Mouse (Mus musculus) cerebellum, adult 11-12 months (tissue): ENCODE measurements around the gene Tbx1.
A peak's percentile ranks its signal among the peaks of the same experiment; 100 is the strongest.

Experiments
- DNase-seq: peaks from one replicate; pipeline ENCODE4 v3.0.0; 2022

Tbx1 gene

DNA sequence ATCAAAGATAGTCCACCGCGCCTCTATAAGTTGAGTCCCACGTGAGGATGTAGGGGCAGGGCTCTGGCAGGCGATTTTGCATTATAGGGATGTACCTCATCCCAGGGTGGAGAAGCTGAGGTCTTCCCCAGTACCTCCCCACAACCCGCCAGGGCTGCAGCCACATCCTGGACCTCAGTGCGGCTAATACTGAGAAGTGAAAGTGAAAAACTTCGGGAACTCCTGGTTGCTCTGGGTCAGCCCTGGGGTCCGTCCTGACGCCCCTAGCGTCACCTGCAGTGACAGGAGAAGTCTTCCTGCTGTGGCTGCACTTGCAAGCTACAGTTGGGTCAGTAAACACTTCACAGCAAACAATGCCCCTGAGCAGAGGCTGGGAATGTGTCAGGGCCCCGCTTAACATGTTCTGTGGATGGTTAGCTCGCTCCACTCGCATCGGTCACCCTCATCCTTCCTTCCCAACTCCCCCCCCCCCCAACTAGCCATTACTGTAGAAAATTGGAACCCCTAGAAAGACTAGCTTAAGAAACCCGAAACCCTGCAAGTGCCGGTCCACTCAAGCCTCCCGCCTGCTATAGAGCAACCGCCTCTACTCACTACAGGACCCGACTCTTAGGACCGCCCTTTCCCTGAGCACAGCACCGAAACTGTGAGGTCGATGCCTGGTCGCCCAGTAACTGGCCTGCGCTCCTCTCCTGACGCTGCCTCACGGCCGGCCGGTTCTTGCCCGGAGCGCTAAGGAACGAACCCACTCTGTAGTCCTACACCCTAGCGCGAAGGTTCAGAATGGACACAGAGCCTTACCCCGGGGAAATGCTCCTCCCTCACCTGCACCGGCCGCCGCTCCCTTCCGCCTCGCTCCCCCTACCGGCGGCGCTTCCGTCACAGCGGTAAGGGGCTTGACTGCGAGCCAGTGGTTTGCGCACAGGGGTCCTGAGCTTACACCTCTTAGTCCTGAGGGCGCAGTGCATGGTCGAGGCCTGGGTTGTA, at the start of gene Tbx1:
Gene Tbx1, minus strand, starts transcription at position 868 of the 987 bp plus-strand sequence.
- no peak for DNase-seq

DNA sequence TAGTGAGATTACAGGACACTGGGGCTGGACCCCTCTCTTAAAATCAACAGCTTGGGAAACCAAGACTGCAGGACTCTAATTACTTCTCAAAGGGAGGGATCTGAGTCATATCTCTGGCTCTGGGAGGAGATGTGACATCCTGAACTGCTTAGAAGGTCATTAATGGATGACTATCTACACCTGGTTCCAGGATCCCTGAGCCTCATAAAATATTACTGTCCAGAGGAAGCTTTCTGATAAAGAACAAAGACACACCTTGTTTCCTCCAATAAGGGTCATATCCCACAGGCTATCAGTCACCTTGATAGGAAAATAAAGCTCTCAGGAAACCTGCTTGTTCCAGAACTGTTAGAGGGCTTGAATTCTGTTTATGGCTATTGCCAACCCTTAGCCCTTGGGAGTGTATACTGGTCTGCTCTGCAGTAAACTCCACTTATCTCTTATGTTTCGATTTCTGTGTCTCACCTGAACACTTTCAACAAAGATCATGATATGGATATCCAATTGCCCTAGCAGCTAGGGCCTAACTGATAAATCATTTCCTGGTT, 49.0 kb upstream of the Tbx1 start:
- no peak for DNase-seq

DNA sequence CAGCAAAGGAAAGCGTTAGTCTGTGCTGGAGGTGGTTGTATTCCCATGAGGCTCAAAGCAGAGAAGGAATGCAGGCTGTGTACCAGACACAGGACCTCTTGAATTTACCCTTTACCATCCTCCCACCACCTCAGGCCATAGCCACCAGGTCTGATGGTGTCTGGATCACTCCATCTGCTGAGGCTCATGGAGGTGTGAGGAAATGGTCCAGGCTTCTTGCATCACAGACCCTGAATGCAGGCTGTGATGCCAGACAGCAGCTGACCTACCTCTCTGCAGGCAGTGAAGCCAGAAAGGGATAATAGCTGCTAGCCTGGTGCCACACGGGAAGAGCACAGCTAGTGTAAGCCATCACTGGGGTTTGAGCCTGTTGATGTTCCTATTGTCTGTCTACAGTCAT, 47.9 kb upstream of the Tbx1 start:
- no peak for DNase-seq

DNA sequence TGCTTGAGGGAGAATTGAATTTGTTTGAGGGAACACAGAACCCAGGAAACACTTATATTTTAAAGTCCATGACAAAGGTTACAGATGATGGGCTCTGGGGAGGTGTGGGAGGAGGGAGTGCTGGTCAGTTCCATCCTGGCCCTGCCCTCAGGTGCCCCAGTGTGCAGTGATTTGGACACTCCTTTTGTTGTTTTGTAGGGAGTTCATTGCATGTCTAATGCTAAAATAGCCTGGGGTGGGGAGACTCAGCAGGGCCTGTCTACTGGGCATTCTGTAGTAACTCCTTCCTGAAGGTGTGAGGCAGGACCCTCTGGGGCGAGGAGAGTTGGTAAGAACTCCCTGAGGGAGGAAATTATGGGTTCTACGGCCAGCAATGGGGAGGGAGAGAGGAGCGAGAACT, 46.3 kb upstream of the Tbx1 start:
- no peak for DNase-seq

DNA sequence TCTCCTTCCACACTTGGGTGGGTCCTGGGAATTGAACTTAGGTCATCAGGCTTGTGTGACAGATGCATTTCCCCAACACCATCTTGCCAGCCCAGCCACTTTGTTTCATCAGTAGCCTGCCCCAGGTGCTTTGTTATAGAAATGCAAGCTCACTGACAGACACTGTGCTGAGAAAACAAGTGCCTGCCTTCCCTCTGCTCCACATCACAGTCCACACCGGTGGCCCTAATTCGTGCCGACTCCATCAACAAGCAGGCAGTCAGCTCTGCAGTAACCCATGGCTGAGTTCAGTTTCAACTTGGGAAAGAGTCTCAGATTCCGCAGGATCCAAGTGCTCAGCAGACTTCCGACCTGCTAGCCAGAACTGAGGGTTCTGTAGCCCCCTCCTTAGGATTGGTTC, 45.9 kb upstream of the Tbx1 start:
- no peak for DNase-seq

DNA sequence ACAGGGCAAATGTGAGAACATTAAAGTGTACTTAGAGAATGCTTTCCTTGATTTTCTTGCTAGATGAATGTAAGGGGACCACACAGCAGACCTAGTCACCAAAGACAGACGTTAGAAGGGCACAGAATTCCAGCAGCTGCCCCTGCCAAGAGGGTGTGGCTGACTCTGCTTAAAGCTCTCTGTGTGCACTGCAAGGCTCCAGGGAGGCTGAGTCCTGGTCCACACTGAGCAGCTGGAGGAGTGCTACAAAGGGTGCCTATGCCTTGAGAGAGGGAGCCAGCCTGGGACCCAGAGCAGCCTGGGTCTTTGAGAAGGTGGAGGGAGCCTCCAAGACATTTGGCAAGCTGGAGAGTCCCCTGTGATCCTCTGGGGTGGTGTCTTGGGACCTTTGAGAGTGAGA, 42.9 kb upstream of the Tbx1 start:
- DNase-seq, result no peak

DNA sequence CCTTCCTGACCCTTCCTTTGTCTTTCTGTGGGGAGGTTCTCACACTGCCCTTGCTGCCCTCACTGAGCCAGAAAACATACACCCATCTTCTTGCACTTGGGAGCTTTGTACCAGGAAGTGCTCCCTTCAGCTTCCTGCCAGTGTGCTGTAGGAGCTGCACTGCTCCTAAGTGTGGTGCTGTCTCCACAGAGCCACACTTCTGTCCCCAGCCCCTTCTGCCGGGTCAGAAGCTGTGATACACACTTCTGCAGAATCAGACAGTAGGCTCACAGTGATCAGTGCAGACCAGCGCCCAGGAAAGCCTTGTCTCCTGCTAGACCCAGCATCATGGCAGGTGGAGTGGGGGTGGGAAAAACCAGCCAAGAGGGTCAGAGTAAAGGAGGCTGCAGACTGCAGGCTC, 42.3 kb upstream of the Tbx1 start:
- DNase-seq, result no peak

DNA sequence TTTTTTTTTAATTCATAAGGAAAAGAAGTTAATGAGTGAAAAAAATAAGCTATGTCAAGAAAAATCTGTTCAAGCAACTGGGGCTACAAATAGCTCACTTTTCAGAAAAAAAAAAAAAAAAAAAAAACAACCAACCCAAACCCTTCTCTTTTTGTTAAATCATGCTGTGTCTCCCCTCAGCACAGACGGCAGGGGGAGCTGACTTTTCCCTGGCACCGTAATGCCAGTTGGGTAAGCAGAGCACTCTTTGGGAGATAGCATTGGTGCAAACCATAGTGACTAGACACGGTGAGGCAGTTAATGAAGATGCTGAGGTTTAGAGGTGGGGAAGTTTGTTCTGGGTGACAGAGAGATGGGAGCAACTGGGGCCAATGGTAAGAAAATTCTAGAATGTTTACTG, 41.6 kb upstream of the Tbx1 start:
- no peak for DNase-seq

DNA sequence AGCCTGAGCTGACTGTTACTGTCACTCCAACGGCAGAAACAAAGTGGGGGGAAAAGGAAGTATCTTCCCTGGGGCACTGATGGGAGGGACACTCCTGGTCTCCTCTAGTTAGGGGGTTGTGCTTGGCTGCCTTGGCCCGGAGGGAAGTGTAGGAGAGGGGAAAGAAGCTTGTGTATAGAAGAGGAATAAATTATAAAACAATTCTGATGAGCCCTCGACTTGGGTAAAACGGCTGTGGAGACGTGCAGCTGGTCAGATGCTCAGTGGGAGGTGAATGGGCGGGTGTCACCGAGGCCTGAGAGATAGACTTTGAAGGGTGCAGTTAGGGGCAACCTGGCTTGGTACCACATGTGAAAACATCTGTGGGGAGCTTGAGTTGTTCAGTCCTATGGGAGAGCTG, 40.7 kb upstream of the Tbx1 start:
- no peak for DNase-seq

DNA sequence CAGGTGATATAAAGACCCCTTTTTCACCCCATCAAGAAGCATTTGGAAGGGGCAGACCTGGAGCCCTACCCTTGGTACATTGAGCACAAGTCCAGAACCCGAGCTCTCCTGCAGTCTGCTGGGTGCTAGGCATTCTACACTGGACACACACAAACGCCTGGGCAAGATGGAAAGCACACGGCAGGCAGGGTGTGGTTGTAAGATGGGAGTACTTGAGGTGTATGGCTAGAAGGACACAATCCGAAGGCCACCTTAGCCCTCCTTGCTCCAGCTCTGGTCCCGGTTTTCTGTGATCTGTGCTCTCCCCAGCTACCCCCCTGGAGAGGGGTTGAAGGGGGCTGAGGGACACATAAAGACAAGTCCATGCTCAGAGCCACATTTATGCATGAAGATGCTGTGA, 39.8 kb upstream of the Tbx1 start:
- DNase-seq, result no peak

DNA sequence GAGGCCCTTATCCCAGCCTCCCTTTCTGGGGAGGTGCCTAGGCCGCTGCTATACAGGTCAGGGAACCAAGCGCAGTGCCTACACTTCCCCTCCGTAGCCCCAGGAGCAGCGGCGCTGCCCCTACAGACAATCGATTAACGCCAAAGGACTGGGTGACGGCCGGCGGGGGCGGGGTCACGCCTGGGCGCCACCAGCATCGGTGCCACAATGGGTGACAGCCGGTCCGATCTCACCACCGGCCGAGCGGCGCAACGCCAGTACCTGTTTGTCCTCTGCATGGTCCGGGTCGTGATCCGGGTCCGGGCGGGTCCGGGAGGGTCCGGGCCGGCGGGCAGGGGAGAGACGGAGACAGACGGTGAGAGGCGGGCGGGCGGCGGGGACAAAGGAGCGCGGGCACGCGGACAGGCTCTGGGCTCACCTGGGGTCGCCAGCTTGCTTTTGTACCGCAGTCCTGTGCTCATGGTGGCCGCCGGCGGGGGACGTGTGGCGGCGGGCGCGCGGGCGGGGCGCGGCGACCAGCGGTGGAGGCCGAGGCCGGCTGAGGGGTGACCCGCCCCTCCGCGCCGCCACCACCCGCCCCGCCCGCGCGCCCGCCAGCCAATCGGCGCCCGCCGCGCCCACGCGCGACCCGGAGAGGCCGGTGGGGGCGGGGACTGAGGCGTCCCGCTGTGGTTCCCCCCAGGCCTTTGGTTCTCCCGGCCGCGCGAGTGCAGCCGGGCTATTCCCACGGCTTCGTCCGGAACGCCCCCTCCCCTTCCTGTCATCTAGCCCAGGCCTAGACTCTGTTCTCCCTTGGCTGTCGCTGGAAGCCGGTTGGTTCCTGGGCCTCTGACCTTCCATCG, 39.1 kb upstream of the Tbx1 start, which contains the start of gene Sept5:
Gene Sept5, minus strand, starts transcription at position 565 of the 842 bp plus-strand sequence.
- peak; percentile 84 for DNase-seq

DNA sequence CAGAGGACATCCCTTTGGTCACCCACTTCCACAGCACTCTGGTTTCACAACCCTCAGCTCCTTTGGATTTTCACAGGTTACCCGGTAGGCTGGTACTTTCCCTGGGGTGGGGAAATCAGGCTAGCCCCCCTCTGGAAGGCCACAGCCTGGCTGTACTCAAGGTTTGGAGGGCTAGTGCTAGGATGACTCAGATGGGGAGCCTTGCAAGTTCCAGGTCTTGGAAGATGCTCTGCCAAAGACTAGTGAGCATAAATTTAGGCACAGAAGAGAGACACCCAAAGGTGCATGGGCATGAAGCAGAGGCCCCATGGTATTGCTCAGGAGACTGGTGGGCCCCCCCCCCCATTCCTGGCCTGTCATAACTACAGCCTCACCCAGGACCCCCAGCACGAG, 38.5 kb upstream of the Tbx1 start:
- DNase-seq, result peak; percentile 53

DNA sequence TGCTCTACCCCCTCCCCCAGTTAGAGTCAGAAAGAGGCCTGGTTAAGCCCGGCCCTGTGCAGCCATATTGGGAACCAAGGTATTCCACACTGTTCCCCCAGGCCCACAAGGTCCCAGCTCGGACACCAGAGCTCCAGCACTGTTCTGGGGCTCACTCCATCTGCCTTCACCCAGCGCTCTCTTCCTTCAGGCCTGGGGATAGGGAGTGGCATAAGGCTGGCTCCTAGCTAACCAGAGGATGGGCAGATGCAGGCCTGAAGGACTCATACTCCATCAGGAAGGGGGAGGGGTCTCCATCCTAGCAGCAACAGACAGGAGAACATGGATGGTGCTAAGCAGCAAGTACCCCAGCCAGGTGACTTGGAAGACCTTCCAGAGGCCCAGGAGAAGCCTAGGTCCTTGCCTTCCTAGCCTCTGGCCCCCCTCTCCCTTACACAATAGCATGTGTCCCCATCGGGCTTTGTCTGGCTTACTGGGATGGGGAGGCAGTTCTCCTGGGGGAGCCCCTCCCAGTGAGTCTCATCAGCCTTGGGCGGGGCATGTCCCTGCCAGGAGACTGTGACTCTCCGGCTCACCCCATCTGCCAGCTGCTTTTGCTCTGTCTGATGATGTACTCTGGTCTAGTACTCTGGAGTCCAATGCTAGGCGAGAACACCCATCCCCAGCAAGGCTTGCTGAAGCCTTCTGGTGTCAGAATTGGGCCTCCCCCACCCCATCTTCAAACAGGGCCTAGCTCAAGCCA, 37.9 kb upstream of the Tbx1 start:
- DNase-seq, result peak; percentile 51

DNA sequence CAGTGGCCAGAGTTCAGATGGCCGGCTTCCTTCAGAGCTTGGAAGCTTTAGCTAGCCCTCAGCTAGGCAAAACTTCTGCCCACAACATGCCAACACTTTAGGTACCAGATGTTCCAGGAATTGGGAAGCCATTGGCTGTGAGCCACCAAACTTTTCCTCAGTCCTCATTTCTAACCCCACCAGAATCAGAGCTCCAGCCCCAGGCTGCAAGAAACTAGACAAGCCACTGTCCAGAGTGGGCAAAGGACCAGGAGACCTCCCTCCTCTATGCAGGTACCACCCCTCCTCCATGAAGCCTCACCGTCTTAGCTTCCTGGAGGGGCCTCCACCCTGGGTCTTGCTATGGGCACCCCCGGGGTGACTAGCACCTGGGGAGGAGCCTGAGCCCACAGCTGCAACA, 36.7 kb upstream of the Tbx1 start:
- DNase-seq, result peak; percentile 75

DNA sequence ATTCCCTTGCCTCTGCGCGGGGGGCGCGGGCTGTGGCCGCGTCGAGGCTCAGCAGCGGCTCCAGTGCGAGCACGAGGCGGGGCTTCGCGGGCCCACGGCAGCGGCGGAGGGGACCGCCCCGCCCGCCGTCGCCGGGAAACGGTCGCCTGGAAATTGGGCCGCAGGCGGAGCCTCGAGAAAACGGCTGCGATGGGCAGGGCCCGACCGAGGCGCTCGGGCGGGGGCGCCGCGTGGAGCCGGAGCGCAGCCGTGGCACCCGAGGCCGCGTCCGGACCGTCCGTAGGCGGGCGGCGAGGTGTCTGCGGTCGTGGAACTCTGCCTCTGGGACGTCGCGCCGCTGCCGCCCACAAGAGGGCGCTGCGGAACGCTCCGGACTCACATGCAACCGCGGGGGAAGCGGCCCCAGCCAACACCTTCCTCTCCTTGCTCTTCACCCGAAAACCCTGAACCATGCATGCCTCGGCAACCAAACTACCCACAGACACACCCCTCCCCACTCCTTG, 36.0 kb upstream of the Tbx1 start, which contains the start of gene Gm49601:
Gene Gm49601, minus strand, starts transcription at position 52 of the 503 bp plus-strand sequence.
- DNase-seq, result peak; percentile 89

DNA sequence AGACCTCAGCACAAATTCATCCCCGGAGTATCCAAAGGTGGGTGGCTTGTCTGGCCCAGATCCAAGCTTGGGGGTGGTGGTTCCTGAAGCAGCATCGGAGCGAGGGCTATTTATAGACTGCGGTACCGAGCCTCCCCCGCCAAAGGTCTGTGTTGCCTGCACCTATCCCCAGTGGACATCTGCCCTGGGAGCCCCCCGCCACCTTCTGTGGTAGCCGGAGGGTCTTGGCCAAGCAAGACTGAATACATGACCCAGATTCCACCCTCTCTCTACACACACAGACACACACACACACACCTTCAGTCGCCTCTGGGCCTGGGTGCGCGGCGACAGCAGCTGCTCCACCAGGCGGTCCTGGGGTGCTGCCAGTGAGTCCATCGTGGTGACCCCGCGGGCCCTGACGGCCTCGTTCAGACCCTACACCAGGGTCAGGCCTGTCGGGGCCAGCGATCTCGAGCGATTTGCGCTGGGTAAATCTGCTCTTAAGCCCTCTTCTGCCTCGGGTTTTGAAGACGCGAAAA, 35.4 kb upstream of the Tbx1 start:
- peak; percentile 80 for DNase-seq

DNA sequence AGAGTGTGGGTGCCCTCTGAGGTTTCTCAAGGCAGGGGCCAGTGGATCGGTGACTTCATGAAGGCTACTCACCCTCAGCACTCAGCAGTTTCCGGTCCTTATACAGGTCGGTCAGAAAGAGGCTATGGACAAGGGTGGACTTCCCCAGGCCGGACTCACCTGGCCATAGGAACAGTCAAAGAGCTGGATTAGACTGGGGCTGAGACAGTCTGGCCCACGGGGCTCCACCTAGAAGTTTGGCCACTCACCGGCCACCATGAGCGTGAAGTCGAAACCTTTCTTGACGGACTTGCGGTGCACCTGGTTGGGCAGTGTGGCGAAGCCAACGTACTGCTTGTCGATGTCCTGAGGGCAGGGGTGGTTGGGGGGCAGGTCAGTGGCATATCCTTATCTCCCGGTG, 34.6 kb upstream of the Tbx1 start:
- peak; percentile 56 for DNase-seq

DNA sequence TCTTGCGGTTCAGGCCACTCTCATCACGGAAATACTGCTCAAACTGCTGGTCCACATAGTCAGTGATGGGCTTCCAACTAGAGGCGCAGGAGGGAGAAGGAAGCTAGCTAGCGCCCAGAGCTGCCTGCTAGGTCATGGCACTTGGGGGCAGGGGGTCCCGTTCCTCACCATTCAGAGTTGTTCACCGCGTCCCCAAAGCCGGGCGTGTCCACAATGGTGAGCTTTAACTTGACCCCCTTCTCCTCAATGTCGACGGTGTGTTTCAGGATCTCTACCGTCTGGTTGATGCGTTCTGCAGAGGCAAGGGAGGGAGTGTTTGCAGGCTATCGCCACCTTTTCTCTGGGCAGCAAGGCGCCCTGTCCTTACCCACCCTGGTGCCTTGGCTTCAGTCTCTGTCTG, 34.2 kb upstream of the Tbx1 start:
- DNase-seq, result peak; percentile 56

DNA sequence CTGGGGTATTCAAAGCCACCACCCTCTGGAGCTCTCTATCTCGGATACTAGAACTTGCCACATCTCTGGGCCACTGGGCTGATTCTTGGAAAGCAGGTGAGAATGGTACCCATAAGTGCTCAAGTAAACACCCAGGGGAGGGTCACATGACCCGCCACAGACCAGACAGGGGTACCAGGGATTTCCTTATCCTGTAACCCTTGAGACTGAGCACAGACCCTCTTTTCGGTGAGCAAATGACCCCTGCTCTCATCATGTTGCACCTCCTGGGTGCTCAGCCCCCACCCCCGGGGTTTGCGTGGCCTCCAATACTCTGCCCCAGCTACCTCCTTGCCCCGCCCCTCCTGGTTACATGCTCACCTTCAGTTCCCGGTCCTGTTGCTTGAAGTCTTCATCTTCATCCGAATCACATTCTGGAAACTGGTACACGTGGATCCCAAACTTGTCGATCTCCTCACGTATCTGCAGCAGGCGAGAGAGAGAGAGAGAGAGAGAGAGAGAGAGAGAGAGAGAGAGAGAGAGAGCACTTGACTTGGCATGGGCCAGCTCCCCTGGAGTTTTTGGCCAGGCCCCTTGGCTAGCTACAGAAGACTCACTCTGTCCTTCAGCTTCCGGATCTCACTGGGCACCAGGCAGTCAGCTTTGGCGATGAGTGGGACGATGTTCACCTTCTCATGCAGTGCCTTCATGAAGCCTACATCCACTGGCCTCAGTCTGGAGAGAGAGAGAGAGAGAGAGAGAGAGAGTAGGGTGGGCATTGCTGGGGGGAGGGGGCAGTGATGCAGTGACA, 33.5 kb upstream of the Tbx1 start:
- DNase-seq, result peak; percentile 71

DNA sequence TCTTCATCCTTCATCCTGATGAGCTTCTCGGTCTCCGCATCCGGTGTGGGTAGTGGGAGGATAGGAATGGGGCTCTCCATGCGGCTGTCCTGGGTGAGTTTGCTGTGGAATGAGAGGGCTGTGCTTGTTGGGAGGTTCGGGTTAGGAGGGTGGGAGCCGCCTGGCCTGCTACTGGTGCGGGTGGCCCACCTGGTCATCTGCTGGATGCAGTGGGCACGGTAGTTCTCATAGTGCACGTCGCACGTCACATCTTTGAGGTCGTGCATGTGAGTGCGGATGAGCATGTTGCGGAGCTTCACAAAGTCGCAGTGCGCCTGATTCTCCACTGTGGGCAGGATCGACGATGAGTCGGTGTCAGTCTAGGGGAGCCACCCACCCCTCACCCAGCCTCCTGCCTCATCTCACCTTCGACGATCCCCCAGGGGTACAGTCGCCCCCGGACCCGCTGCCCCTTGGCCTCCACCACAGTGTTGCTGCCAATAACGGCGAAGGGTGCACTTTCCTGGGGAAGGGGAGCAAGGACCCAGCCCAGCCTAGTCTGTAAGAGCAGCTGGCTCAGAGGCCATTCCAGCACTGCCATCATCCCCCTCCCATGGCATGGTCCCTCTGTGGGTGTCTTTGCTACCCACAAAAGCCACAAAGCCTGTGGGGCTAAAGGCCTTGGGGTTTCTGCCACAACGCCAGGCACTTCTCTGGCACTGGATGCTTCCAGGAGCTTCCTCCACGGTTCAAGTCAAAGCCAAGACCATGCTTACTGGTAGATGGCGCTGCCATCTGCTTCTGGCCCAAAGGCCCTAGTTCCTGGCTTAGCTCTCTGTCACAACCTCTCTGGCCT, 32.7 kb upstream of the Tbx1 start:
- DNase-seq, result peak; percentile 60
